Mouse (Mus musculus) midbrain, embryonic 11.5 days (tissue): Measurements from ENCODE around the gene A930002H24Rik. TPM values are rescaled to one million over a fixed set of nuclear protein-coding genes. Genes with fewer than 3 reads are reported as not detected.
"Not testable (repeated sequence)": the region's sequence is repeated elsewhere in the genome, so short reads cannot be mapped to it uniquely, and the experiment has no call there.

ENCODE experiments used
- ATAC-seq: fragments of 200-750 bp; cut with Nextera tagmentation; 2 replicates; pipeline ENCODE4 v1.8.0; 2017; ENCODE audit warnings: moderate TSS enrichment, moderate library complexity; ENCODE audit not compliant: low FRiP score
- DNase-seq: peaks from one replicate; pipeline ENCODE4 v3.0.0; 2015; ENCODE audit warnings: low spot score; ENCODE audit errors: missing footprints
- H3K27ac ChIP-seq: fragments of 300-500 bp; sonication (generic); 2 replicates; pipeline ENCODE4 v1.5.1; 2014; ENCODE audit warnings: low read depth, low read length
- H3K27me3 ChIP-seq: fragments of 300-500 bp; sonication (generic); 2 replicates; pipeline ENCODE4 v1.6.1; 2014; ENCODE audit warnings: mild to moderate bottlenecking, low read length, moderate library complexity, mixed read lengths; ENCODE audit not compliant: control insufficient read depth, insufficient read depth
- H3K36me3 ChIP-seq: fragments of 300-500 bp; sonication (generic); 2 replicates; pipeline ENCODE4 v1.6.1; 2014; ENCODE audit warnings: mild to moderate bottlenecking, low read length, moderate library complexity, mixed read lengths; ENCODE audit not compliant: control insufficient read depth, insufficient read depth
- H3K4me1 ChIP-seq: fragments of 300-500 bp; sonication (generic); 2 replicates; pipeline ENCODE4 v1.6.1; 2014; ENCODE audit warnings: low read length; ENCODE audit not compliant: control insufficient read depth, insufficient read depth
- H3K4me2 ChIP-seq: fragments of 300-500 bp; sonication (generic); 2 replicates; pipeline ENCODE4 v1.6.1; 2014; ENCODE audit warnings: mild to moderate bottlenecking, moderate library complexity
- H3K4me3 ChIP-seq: fragments of 300-500 bp; sonication (generic); 2 replicates; pipeline ENCODE4 v1.5.1; 2014; ENCODE audit warnings: low read depth, low read length
- H3K9ac ChIP-seq: fragments of 300-500 bp; sonication (generic); 2 replicates; pipeline ENCODE4 v1.6.1; 2014; ENCODE audit warnings: low read length
- H3K9me3 ChIP-seq: fragments of 300-500 bp; sonication (generic); 2 replicates; pipeline ENCODE4 v1.6.1; 2016; ENCODE audit warnings: low read length; ENCODE audit not compliant: control insufficient read depth
- WGBS: fragments of 180-500 bp; shearing (Covaris S2); extraction: QIAGEN DNeasy Blood & Tissue Kit; methylation state at CpG from one replicate; pipeline ENCODE4 v1.1.7; 2014; 5-methylcytosine and 5-hydroxymethylcytosine counted together
- polyA plus RNA-seq: library from polyadenylated mRNA; unstranded; fragments of >200 nt; fragmentation: Nextera tagmentation; extraction: Ambion mirVana; gene quantifications from 2 replicates; pipeline ENCODE4 v1.2.1, GENCODE M21; 2014

A930002H24Rik gene
- polyA plus RNA-seq, 1 experiment from 2014 or later = 3.1 TPM

DNA sequence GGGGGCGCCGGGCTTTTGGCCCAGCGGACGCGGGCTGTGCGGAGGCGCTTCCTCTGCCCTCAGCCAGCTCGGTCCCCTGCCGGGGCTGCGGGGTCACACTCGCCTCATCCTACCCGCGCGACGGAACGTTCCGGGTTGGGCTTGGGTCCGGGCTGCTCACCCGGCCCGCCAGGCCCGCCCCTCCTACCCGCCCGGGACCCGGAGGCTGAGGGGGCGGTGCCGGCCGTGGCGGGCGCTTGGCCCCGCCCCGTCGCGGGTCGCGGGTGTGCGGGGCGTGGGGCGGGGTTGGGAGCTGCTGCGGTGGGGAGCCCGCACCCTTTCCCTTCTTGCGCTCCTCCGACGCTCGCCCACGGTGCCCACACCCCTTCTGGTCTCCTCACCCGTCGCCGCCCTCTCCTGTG lies 580 bp upstream of the A930002H24Rik start:
- H3K4me1 ChIP-seq = peaks cover 9% of the 10 kb centered on the region
- peak; percentile 85 for ATAC-seq

DNA sequence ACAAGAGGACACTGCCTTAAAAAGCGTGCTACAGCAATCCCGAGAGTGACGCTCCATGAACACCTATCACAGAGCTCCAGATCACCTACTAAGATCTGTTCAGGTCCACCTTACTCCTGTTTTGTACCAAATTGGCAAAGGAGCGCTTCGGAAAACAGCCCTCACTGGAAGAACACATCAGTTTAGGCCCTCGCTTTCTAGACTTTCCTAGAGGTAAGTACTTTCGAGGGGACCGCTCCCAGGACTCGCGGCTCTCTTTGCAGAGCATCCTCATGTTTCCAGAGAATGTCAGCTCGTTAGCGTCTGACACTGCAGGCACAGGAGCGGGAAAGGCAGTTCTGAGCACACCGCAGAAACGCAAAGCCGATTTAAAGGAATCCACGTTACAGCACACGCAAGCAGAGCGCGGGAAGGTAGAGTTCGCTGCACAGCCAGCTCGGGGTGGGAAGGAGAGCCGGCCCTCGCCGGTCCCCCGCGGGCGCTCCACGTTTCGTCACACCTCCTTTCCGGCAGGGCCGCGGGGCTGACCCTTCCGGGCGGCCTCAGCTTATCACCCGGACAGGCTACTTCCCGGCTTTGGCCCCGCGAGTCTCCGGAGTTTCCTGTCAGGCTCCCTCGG lies 470 bp downstream of the A930002H24Rik start, which contains the start of gene Fer:
Fer (plus strand) TSS at position 51 of the 619 bp plus-strand sequence.
- ATAC-seq (peak; percentile 64), DNase-seq (no peak)
- Histone ChIP-seq H3K4me3 (peak within 1 kb of the TSS; percentile 86), H3K4me1 (peaks cover 9% of the 10 kb centered on the region), H3K9ac (peak within 1 kb of the TSS; percentile 84), H3K36me3 (no peaks in the 10 kb centered on the region), H3K4me2 (peak within 1 kb of the TSS; percentile 79), H3K27ac (no peak within 1 kb of the TSS), H3K27me3 (no peaks in the 10 kb centered on the region), H3K9me3 (no peaks in the 10 kb centered on the region)
- WGBS = 1% methylated on average over 39 of the region's 41 CpGs

More for the DNA sequence above, 580 bp upstream of the A930002H24Rik start:
- peak overlapping the region; percentile 79 for H3K4me2 ChIP-seq
- peak overlapping the region; percentile 84 for H3K9ac ChIP-seq
- 0% methylated on average over 26 of the region's 48 CpGs for WGBS
- DNase-seq = no peak
- no peaks in the 10 kb centered on the region for H3K27me3 ChIP-seq
- no peaks in the 10 kb centered on the region for H3K9me3 ChIP-seq
- H3K4me3 ChIP-seq = peak overlapping the region; percentile 86
- H3K27ac ChIP-seq = peak overlapping the region; percentile 60; the same call in 1 of the 2 replicates
- H3K36me3 ChIP-seq = no peaks in the 10 kb centered on the region

DNA sequence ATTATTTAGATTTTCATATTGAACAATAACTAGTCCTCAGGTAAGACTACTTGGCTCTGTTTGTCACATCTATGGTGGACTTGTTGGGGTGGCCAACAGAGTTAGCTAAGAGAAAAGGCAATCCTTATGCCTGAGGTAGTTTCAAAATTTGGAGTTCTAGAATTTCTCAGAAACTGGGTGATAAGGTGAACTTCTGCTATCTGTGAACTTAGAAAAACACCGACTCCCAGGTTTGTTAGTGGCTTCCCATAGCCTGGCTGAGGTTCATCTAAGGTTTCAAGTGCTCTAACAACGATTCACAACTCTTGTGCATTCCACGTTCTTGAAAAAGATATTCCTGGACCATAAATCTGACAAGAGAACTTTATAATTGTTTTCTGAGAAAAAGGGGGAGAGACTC lies 1.2 kb downstream of the A930002H24Rik start:
- no peak for DNase-seq
- no peak overlapping the region for H3K9ac ChIP-seq
- peaks cover 9% of the 10 kb centered on the region for H3K4me1 ChIP-seq
- ATAC-seq = no peak
- H3K9me3 ChIP-seq = no peaks in the 10 kb centered on the region
- no peak overlapping the region for H3K4me3 ChIP-seq
- H3K36me3 ChIP-seq = no peaks in the 10 kb centered on the region
- 74% methylated on average over 3 of the region's 3 CpGs for WGBS
- H3K27me3 ChIP-seq = no peaks in the 10 kb centered on the region
- H3K27ac ChIP-seq = no peak overlapping the region
- H3K4me2 ChIP-seq = no peak overlapping the region; the same call in 1 of the 2 replicates

- H3K4me3 ChIP-seq = no peak overlapping the region
- no peak overlapping the region for H3K4me2 ChIP-seq
- no peak for ATAC-seq
- 82% methylated on average over 4 of the region's 4 CpGs for WGBS
- H3K27me3 ChIP-seq = no peaks in the 10 kb centered on the region
- no peak overlapping the region for H3K27ac ChIP-seq
- DNase-seq = no peak
- no peaks in the 10 kb centered on the region for H3K36me3 ChIP-seq
- H3K4me1 ChIP-seq = peaks cover 9% of the 10 kb centered on the region
- no peak overlapping the region for H3K9ac ChIP-seq
- no peaks in the 10 kb centered on the region for H3K9me3 ChIP-seq
These were observed 2.6 kb downstream of the A930002H24Rik start for GRCm38 (mm10) chr17:63860988-63861387.

DNA sequence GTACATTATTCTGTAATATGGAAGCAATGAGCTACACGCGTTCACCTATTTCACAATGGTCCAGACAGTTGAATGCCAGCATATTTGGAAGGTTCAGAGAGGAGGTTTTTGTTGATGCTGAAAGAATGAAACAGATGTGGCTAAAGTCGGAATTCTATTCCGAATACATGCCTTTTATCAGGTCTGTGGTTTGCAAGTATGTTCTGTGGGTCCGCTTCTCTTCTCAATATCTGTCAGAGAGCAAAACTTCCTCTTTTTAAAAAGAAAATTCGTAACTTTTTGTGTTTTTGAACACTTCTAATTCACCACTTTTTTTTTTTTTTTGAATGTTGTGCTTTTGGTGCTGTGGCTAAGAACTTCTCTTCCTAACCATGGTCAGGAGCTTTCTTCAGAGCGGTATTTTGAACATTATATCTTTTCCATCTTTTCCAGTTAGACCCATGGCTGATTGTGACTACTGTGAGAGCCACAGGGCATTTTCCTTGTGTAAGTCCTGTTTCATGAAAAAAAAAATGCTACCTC lies 6.5 kb downstream of the A930002H24Rik start:
- Histone ChIP-seq H3K27ac (no peak overlapping the region), H3K4me3 (no peak overlapping the region), H3K36me3 (no peaks in the 10 kb centered on the region), H3K4me2 (no peak overlapping the region), H3K9ac (no peak overlapping the region), H3K4me1 (no peaks in the 10 kb centered on the region), H3K27me3 (no peaks in the 10 kb centered on the region), H3K9me3 (no peaks in the 10 kb centered on the region)
- no peak for DNase-seq
- ATAC-seq = no peak
- 88% methylated on average over 7 of the region's 7 CpGs for WGBS

GRCm38 (mm10) chr17:63850016-63850415 lies 13.6 kb downstream of the A930002H24Rik start:
- peak; percentile 31; the same call in 1 of the 2 replicates for ATAC-seq
- H3K4me3 ChIP-seq = no peak overlapping the region

GRCm38 (mm10) chr17:63849566-63849965 lies 14.0 kb downstream of the A930002H24Rik start:
- Histone ChIP-seq H3K4me2 (peak overlapping the region; percentile 56), H3K27ac (0 out of 2 replicates have a peak overlapping the region, but pooled peaks have one; percentile 7), H3K36me3 (no peaks in the 10 kb centered on the region), H3K27me3 (no peaks in the 10 kb centered on the region), H3K4me1 (no peaks in the 10 kb centered on the region), H3K9ac (peak overlapping the region; percentile 79), H3K9me3 (no peaks in the 10 kb centered on the region), H3K4me3 (peak overlapping the region; percentile 56)
- DNase-seq (peak; percentile 97), ATAC-seq (peak; percentile 100)
- WGBS = 0% methylated on average over 22 of the region's 22 CpGs

More at GRCm38 (mm10) chr17:63850016-63850415, 13.6 kb downstream of the A930002H24Rik start:
- Histone ChIP-seq H3K9me3 (no peaks in the 10 kb centered on the region), H3K36me3 (no peaks in the 10 kb centered on the region), H3K4me2 (no peak overlapping the region), H3K27me3 (no peaks in the 10 kb centered on the region), H3K9ac (no peak overlapping the region; the same call in 1 of the 2 replicates), H3K27ac (no peak overlapping the region), H3K4me1 (no peaks in the 10 kb centered on the region)
- WGBS = 84% methylated on average over 9 of the region's 9 CpGs
- no peak for DNase-seq

DNA sequence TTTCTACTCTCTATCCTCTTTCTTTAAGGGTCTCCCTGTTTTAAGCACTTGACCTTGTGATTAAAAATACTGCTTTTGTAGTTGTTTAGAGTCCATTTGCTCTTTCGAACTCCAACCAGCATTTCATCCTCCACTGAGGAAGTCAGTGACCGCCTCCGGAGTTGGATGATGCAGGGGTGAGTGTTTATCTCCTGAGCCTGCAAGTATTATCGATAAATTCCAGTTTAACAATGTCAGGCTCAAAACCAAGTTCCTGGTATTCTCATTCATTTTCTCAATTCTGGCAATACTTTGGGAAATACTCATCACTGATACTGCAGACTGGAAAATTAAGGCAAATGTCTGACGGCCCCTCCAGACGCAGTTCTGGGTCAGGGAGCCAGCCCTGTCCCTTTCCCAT lies 14.4 kb downstream of the A930002H24Rik start:
- Histone ChIP-seq H3K27me3 (no peaks in the 10 kb centered on the region), H3K9me3 (no peaks in the 10 kb centered on the region), H3K4me3 (peak overlapping the region; percentile 56), H3K4me1 (no peaks in the 10 kb centered on the region), H3K27ac (0 out of 2 replicates have a peak overlapping the region, but pooled peaks have one; percentile 7), H3K36me3 (no peaks in the 10 kb centered on the region), H3K4me2 (peak overlapping the region; percentile 56), H3K9ac (peak overlapping the region; percentile 79)
- peak; percentile 51 for ATAC-seq
- no peak for DNase-seq
- WGBS = 7% methylated on average over 6 of the region's 6 CpGs

DNA sequence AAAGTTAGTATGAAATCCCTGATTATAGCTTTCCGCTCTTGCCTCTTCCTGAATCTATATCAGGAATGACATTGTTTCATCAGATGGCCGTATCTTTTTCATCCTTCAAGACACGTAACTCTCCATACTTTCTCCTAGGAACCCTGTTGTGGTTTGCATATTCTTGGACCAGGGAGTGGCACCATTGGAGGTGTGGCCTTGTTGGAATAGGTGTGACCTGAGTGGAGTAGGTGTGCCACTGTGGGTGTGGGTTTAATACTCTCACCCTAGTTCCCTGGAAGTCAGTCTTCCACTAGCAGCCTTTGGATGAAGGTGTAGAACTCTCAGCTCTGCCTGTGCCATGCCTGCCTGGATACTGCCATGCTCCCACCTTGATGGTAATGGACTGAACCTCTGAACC lies 17.8 kb downstream of the A930002H24Rik start:
- not testable (repeated sequence) for H3K4me3 ChIP-seq
- WGBS = 98% methylated on average over 3 of the region's 3 CpGs

More for the DNA sequence above, 17.8 kb downstream of the A930002H24Rik start:
- ATAC-seq, H3K9me3 ChIP-seq, H3K4me2 ChIP-seq, H3K27ac ChIP-seq, H3K4me1 ChIP-seq, H3K36me3 ChIP-seq, H3K9ac ChIP-seq, H3K27me3 ChIP-seq, DNase-seq: not testable (repeated sequence)
